Mouse (Mus musculus) ovary, adult 18-20 months (tissue): ENCODE measurements around the gene Olfr686.

Experiments used
- DNase-seq: peaks from one replicate; pipeline ENCODE4 v3.0.0; 2022; ENCODE audit warnings: low spot score, mixed read lengths

Gene Olfr686

GRCm38 (mm10) chr7:105207385-105207784, at the start of gene Olfr686:
Gene Olfr686, minus strand, starts transcription at chr7:105207485.
- no peak for DNase-seq

GRCm38 (mm10) chr7:105256656-105257055, 49.4 kb upstream of the Olfr686 start:
- DNase-seq = no peak

- no peak for DNase-seq
Measured at GRCm38 (mm10) chr7:105248197-105248596, 40.9 kb upstream of the Olfr686 start.

- no peak for DNase-seq
Measured at GRCm38 (mm10) chr7:105247671-105248070, 40.4 kb upstream of the Olfr686 start.

GRCm38 (mm10) chr7:105229386-105229785, 22.1 kb upstream of the Olfr686 start:
- DNase-seq = no peak

GRCm38 (mm10) chr7:105228138-105228537, 20.9 kb upstream of the Olfr686 start:
- no peak for DNase-seq

- no peak for DNase-seq
Measured at GRCm38 (mm10) chr7:105226703-105227102, 19.4 kb upstream of the Olfr686 start.

- DNase-seq = no peak
Measured at GRCm38 (mm10) chr7:105226072-105226471, 18.8 kb upstream of the Olfr686 start.

GRCm38 (mm10) chr7:105218281-105218680, 11.0 kb upstream of the Olfr686 start:
- DNase-seq = no peak

- no peak for DNase-seq
Measured at GRCm38 (mm10) chr7:105214761-105215160, 7.5 kb upstream of the Olfr686 start.

GRCm38 (mm10) chr7:105185912-105186311, 21.4 kb downstream of the Olfr686 start, which contains the start of gene Olfr685:
Gene Olfr685, minus strand, starts transcription at chr7:105186012.
- DNase-seq = no peak

- DNase-seq = no peak
Measured at GRCm38 (mm10) chr7:105170773-105171172, 36.5 kb downstream of the Olfr686 start.

- DNase-seq = no peak
Measured at GRCm38 (mm10) chr7:105163553-105163952, 43.7 kb downstream of the Olfr686 start, which contains the start of gene Olfr684. Gene Olfr684, minus strand, starts transcription at chr7:105163653.
